Mouse (Mus musculus) lung, adult 2 months (tissue): ENCODE results near the gene Dnajc28.

Source experiments
- CTCF ChIP-seq: fragments of 200-500 bp; IDR thresholded peaks from 2 replicates; pipeline ENCODE4 v1.5.1; 2011; ENCODE audit warnings: mild to moderate bottlenecking, low read length, control low read depth; ENCODE audit not compliant: insufficient read depth
- POLR2A ChIP-seq: fragments of 200-500 bp; IDR thresholded peaks from 2 replicates; pipeline ENCODE4 v1.6.1; 2011; ENCODE audit warnings: low read depth, mild to moderate bottlenecking, control low read depth, low read length, borderline replicate concordance; ENCODE audit errors: extremely low read depth

DNA sequence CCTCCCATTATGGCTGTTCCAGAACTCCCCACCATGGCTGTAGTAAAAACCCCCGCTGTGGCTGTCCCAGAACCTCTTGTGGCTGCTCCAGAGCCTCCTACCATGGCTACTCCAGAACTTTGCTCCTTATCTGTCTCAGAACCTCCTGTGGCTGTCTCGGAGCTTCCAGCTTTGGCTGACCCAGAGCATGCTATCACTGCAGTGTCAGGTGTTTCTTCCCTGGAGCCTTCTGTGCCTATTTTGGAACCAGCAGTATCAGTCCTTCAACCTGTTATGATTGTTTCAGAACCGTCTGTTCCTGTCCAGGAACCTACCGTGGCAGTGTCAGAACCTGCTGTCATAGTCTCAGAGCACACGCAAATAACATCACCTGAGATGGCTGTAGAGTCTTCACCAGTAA, 39.6 kb upstream of the Dnajc28 start:
- TF ChIP-seq CTCF = no peak
- TF ChIP-seq POLR2A = no peak
